ENCODE assay signal across 20 mouse cellular contexts in genomic region chr17:26237667-26238066, GRCm38 (mm10). TPM values are rescaled to one million over a fixed set of nuclear protein-coding genes. Genes with fewer than 3 reads are reported as not detected.
A peak's percentile ranks its signal among the peaks of the same experiment; 100 is the strongest.
DNase-seq lines count a peak whose midpoint lies in the region; ATAC-seq and TF ChIP-seq lines count a peak whose summit lies in the region.
"Had no signal": no experiment of that assay in that cellular context is flagged by ENCODE, and none has a peak within 500 bp of the region (broad histone marks: within the 10 kb centered on the region; RNA-seq: fewer than 3 reads in every experiment).

No protein-coding gene starts in this region.

- no peak overlapping the region for H3K27ac ChIP-seq in liver, embryonic 14.5 days
- H3K27ac ChIP-seq in hindbrain, embryonic 12.5 days: no peak overlapping the region
- no peak overlapping the region for H3K27ac ChIP-seq in hindbrain, embryonic 14.5 days
- H3K27ac ChIP-seq: heart, embryonic 13.5 days; limb, embryonic 15.5 days; midbrain, embryonic 12.5 days had no signal

- no peak overlapping the region for H3K9ac ChIP-seq in liver, embryonic 14.5 days (replicated peaks)
- H3K9ac ChIP-seq in hindbrain, embryonic 12.5 days: no peak overlapping the region
- no peak overlapping the region for H3K9ac ChIP-seq in hindbrain, embryonic 14.5 days
- H3K9ac ChIP-seq: heart, embryonic 13.5 days; limb, embryonic 15.5 days; midbrain, embryonic 12.5 days had no signal

- TF ChIP-seq EP300 in liver, embryonic 14.5 days (IDR thresholded peaks at IDR 0.05; ENCODE audit: low read depth): no peak

- no peaks in the 10 kb centered on the region for H3K36me3 ChIP-seq in liver, embryonic 14.5 days (replicated peaks; ENCODE audit: control insufficient read depth, insufficient read depth, low read depth)
- H3K36me3 ChIP-seq in hindbrain, embryonic 12.5 days: no peaks in the 10 kb centered on the region
- no peaks in the 10 kb centered on the region for H3K36me3 ChIP-seq in hindbrain, embryonic 14.5 days (replicated peaks; ENCODE audit: control insufficient read depth, insufficient read depth)
- H3K36me3 ChIP-seq: limb, embryonic 15.5 days; midbrain, embryonic 12.5 days had no signal

- ATAC-seq in erythroid progenitor cell, adult 5-6 weeks (replicated peaks; ENCODE audit: low FRiP score, poor library complexity, severe bottlenecking): peak; percentile 43; the same call in 1 of the 2 replicates
- peak; percentile 42; the same call in 1 of the 2 replicates for ATAC-seq in liver, embryonic 14.5 days (ENCODE audit: insufficient read depth)
- peak; percentile 51 for ATAC-seq in monocyte, adult 5-6 weeks (replicated peaks; ENCODE audit: insufficient number of reproducible peaks, low FRiP score, low TSS enrichment, poor library complexity, severe bottlenecking)
- ATAC-seq in hindbrain, embryonic 12.5 days (ENCODE audit: low FRiP score): no peak
- no peak for ATAC-seq in hindbrain, embryonic 14.5 days (ENCODE audit: low FRiP score)
- ATAC-seq: forebrain, embryonic 14.5 days had no signal

- no peaks in the 10 kb centered on the region for H3K9me3 ChIP-seq in liver, embryonic 14.5 days (ENCODE audit: control insufficient read depth, low read length)
- no peaks in the 10 kb centered on the region for H3K9me3 ChIP-seq in hindbrain, embryonic 12.5 days (replicated peaks)
- H3K9me3 ChIP-seq in hindbrain, embryonic 14.5 days (ENCODE audit: control insufficient read depth, low read length): no peaks in the 10 kb centered on the region
- H3K9me3 ChIP-seq: heart, embryonic 13.5 days; limb, embryonic 15.5 days; midbrain, embryonic 12.5 days had no signal

- H3K4me3 ChIP-seq in liver, embryonic 14.5 days (ENCODE audit: insufficient read depth in 1 of 2, low read depth in 2 of 2, low read length in 2 of 2): no peak overlapping the region
- no peak overlapping the region for H3K4me3 ChIP-seq in hindbrain, embryonic 12.5 days
- H3K4me3 ChIP-seq in hindbrain, embryonic 14.5 days (replicated peaks; ENCODE audit: low read length): no peak overlapping the region
- H3K4me3 ChIP-seq: heart, embryonic 13.5 days; limb, embryonic 15.5 days; midbrain, embryonic 12.5 days; myocyte had no signal

- H3K4me2 ChIP-seq in liver, embryonic 14.5 days (ENCODE audit: low read depth): no peak overlapping the region
- H3K4me2 ChIP-seq in hindbrain, embryonic 12.5 days (replicated peaks): no peak overlapping the region
- H3K4me2 ChIP-seq in hindbrain, embryonic 14.5 days (replicated peaks): no peak overlapping the region
- H3K4me2 ChIP-seq: heart, embryonic 13.5 days; limb, embryonic 15.5 days; midbrain, embryonic 12.5 days had no signal

- peak; percentile 21 for DNase-seq in CD4-positive helper T cell, adult 2 months (ENCODE audit: low read depth, low spot score)
- no peak for DNase-seq in liver, embryonic 14.5 days (ENCODE audit: low read depth in 3 of 3, low spot score in 3 of 3)
- DNase-seq in urinary bladder, postnatal 14 days (ENCODE audit: low spot score): no peak
- DNase-seq in hindbrain, embryonic 14.5 days (ENCODE audit: low spot score): no peak
- DNase-seq: cerebellum, postnatal 10 days; kidney, adult 18-20 months; kidney, postnatal 25 days; lung, postnatal 14 days; retina, postnatal 1 day; right cerebral cortex, postnatal 4 days; thymus, adult 2 months had no signal

- 34% methylated on average over 10 of the region's 10 CpGs for WGBS in liver, embryonic 14.5 days (ENCODE audit: insufficient replicate concordance)
- WGBS in hindbrain, embryonic 12.5 days: 90% methylated on average over 10 of the region's 10 CpGs
- 91% methylated on average over 10 of the region's 10 CpGs for WGBS in hindbrain, embryonic 14.5 days

- no peak for TF ChIP-seq CTCF in liver, embryonic 14.5 days (IDR thresholded peaks at IDR 0.05; ENCODE audit: low read depth)

- peaks cover 12 to 36% of the 10 kb centered on the region in 2 experiments for H3K4me1 ChIP-seq in liver, embryonic 14.5 days (replicated peaks; ENCODE audit: control insufficient read depth in 2 of 2, insufficient read depth in 2 of 2, low read length in 1 of 2)
- peaks cover 11% of the 10 kb centered on the region for H3K4me1 ChIP-seq in hindbrain, embryonic 12.5 days
- H3K4me1 ChIP-seq in hindbrain, embryonic 14.5 days (replicated peaks; ENCODE audit: control insufficient read depth, insufficient read depth, low read length): peaks cover 4% of the 10 kb centered on the region; the same call in 1 of the 2 replicates

- H3K27me3 ChIP-seq in liver, embryonic 14.5 days (ENCODE audit: control insufficient read depth, insufficient read depth, low read length): no peaks in the 10 kb centered on the region
- no peaks in the 10 kb centered on the region for H3K27me3 ChIP-seq in hindbrain, embryonic 12.5 days
- H3K27me3 ChIP-seq in hindbrain, embryonic 14.5 days (ENCODE audit: control insufficient read depth, insufficient read depth, low read length): no peaks in the 10 kb centered on the region
- H3K27me3 ChIP-seq: heart, embryonic 13.5 days; limb, embryonic 15.5 days; midbrain, embryonic 12.5 days had no signal

RNA-seq across cellular contexts. Expression of gene Fam234a, which starts 6.4 kb away (rescaled TPM):
- 0.72 and 3.8 TPM in 2 replicates for total RNA-seq in erythroid progenitor cell, adult 5-6 weeks (2015; ENCODE audit: low replicate concordance)
- total RNA-seq in erythroid progenitor cell, adult 5-6 weeks (2017; ENCODE audit: low replicate concordance): 1.8 and 6.0 TPM in 2 replicates
- polyA plus RNA-seq in liver, embryonic 14.5 days (2012; rRNA removed): 5.9 and 6.6 TPM in 2 replicates
- 8.3 and 10.1 TPM in 2 replicates for polyA plus RNA-seq in liver, embryonic 14.5 days (2014; fragmentation: Nextera tagmentation; extraction: Ambion mirVana)
- 37.3 to 55.5 TPM (median 45.4 TPM) in 3 replicates for total RNA-seq in monocyte, adult 5-6 weeks (2017)
- polyA plus RNA-seq in hindbrain, embryonic 12.5 days (2016; fragmentation: Nextera tagmentation; extraction: Ambion mirVana): 34.5 and 37.9 TPM in 2 replicates
- polyA plus RNA-seq in hindbrain, embryonic 14.5 days (2014; fragmentation: Nextera tagmentation; extraction: Ambion mirVana): 31.2 and 31.4 TPM in 2 replicates

RNA-seq across cellular contexts. Expression of gene Luc7l, which starts 15.0 kb away (rescaled TPM):
- total RNA-seq in erythroid progenitor cell, adult 5-6 weeks (2015; ENCODE audit: low replicate concordance): 16.3 and 27.4 TPM in 2 replicates
- total RNA-seq in erythroid progenitor cell, adult 5-6 weeks (2017; ENCODE audit: low replicate concordance): 45.1 and 70.6 TPM in 2 replicates
- 15.6 and 21.4 TPM in 2 replicates for polyA plus RNA-seq in liver, embryonic 14.5 days (2012; rRNA removed)
- 26.5 and 27.9 TPM in 2 replicates for polyA plus RNA-seq in liver, embryonic 14.5 days (2014; fragmentation: Nextera tagmentation; extraction: Ambion mirVana)
- total RNA-seq in monocyte, adult 5-6 weeks (2017): 80.4 to 111 TPM (median 109 TPM) in 3 replicates
- polyA plus RNA-seq in hindbrain, embryonic 12.5 days (2016; fragmentation: Nextera tagmentation; extraction: Ambion mirVana): 138 and 140 TPM in 2 replicates
- polyA plus RNA-seq in hindbrain, embryonic 14.5 days (2014; fragmentation: Nextera tagmentation; extraction: Ambion mirVana): 100.0 and 104 TPM in 2 replicates

RNA-seq across cellular contexts. Expression of gene Arhgdig, which starts 30.1 kb away (rescaled TPM):
- total RNA-seq in erythroid progenitor cell, adult 5-6 weeks (2015; ENCODE audit: low replicate concordance): 3.2 TPM in 1 of 2 replicates, not detected in the other
- total RNA-seq in erythroid progenitor cell, adult 5-6 weeks (2017; ENCODE audit: low replicate concordance): not detected in 2 replicates
- 10.6 and 11.6 TPM in 2 replicates for polyA plus RNA-seq in liver, embryonic 14.5 days (2012; rRNA removed)
- 15.9 and 22.8 TPM in 2 replicates for polyA plus RNA-seq in liver, embryonic 14.5 days (2014; fragmentation: Nextera tagmentation; extraction: Ambion mirVana)
- total RNA-seq in monocyte, adult 5-6 weeks (2017): not detected in 3 replicates
- polyA plus RNA-seq in hindbrain, embryonic 12.5 days (2016; fragmentation: Nextera tagmentation; extraction: Ambion mirVana): 19.4 and 22.2 TPM in 2 replicates
- polyA plus RNA-seq in hindbrain, embryonic 14.5 days (2014; fragmentation: Nextera tagmentation; extraction: Ambion mirVana): 181 and 195 TPM in 2 replicates
- total RNA-seq: hematopoietic stem cell, adult 5-6 weeks had no signal

RNA-seq across cellular contexts. Expression of gene Rgs11, which starts 34.9 kb away (rescaled TPM):
- total RNA-seq in erythroid progenitor cell, adult 5-6 weeks (2015; ENCODE audit: low replicate concordance): not detected in 2 replicates
- total RNA-seq in erythroid progenitor cell, adult 5-6 weeks (2017; ENCODE audit: low replicate concordance): not detected in 2 replicates
- polyA plus RNA-seq in liver, embryonic 14.5 days (2012; rRNA removed): 0.35 and 0.48 TPM in 2 replicates
- polyA plus RNA-seq in liver, embryonic 14.5 days (2014; fragmentation: Nextera tagmentation; extraction: Ambion mirVana): 0.10 and 0.28 TPM in 2 replicates
- total RNA-seq in monocyte, adult 5-6 weeks (2017): 0.49 TPM in 1 of 3 replicates, not detected in the others
- 4.3 and 4.6 TPM in 2 replicates for polyA plus RNA-seq in hindbrain, embryonic 12.5 days (2016; fragmentation: Nextera tagmentation; extraction: Ambion mirVana)
- polyA plus RNA-seq in hindbrain, embryonic 14.5 days (2014; fragmentation: Nextera tagmentation; extraction: Ambion mirVana): 14.2 and 16.1 TPM in 2 replicates

RNA-seq across cellular contexts. Expression of gene Pdia2, which starts 38.8 kb away (rescaled TPM):
- 4.7 and 13.4 TPM in 2 replicates for total RNA-seq in erythroid progenitor cell, adult 5-6 weeks (2015; ENCODE audit: low replicate concordance)
- 4.1 and 24.4 TPM in 2 replicates for total RNA-seq in erythroid progenitor cell, adult 5-6 weeks (2017; ENCODE audit: low replicate concordance)
- 22.0 and 25.9 TPM in 2 replicates for polyA plus RNA-seq in liver, embryonic 14.5 days (2012; rRNA removed)
- polyA plus RNA-seq in liver, embryonic 14.5 days (2014; fragmentation: Nextera tagmentation; extraction: Ambion mirVana): 86.6 and 89.7 TPM in 2 replicates
- not detected in 3 replicates for total RNA-seq in monocyte, adult 5-6 weeks (2017)
- polyA plus RNA-seq in hindbrain, embryonic 12.5 days (2016; fragmentation: Nextera tagmentation; extraction: Ambion mirVana): 0.23 and 0.32 TPM in 2 replicates
- 0.28 TPM in 1 of 2 replicates, not detected in the other for polyA plus RNA-seq in hindbrain, embryonic 14.5 days (2014; fragmentation: Nextera tagmentation; extraction: Ambion mirVana)
- polyA plus RNA-seq: forebrain, embryonic 14.5 days; thymus, adult 2 months had no signal

Comparison
In these comparisons a context has a peak if more than half of its experiments do, and no peak if none do; other contexts are left out.
1. ATAC-seq: peak in erythroid progenitor cell, adult 5-6 weeks (single experiment), liver, embryonic 14.5 days (single experiment) and monocyte, adult 5-6 weeks (single experiment); none in hindbrain, embryonic 12.5 days (single experiment) and hindbrain, embryonic 14.5 days (single experiment).